Mouse (Mus musculus): ENCODE data around the gene Dnaja4. TPM values are rescaled to one million over a fixed set of nuclear protein-coding genes. Genes with fewer than 3 reads are reported as not detected.

The Dnaja4 gene
- polyA plus RNA-seq, 1 experiment from 2014 or later: 3.7 TPM

DNA sequence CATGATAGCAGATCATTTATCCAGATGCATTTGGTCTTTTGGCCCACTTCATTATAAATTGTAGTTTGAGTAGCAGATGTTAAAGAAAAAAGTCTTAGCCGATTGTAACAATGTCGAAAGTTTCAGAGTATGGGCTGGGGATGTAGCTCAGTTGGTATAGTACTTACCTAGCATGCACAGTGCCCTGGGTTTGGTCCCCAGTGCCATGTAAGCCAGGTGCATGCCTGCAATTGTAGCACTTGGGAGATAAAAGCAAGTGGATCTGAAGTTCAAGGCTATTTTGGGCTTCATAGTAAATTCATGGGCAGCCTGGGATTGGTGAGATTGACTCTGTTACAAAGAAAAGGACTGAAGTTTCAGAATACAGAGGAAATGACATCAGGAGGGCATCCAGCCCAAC is 3.9 kb downstream of the Dnaja4 start:
- 89% methylated on average over 2 of the region's 2 CpGs for WGBS
- Histone ChIP-seq H3K4me2 (replicated peaks) (no peak overlapping the region), H3K27me3 (peaks cover 52% of the 10 kb centered on the region), H3K36me3 (no peaks in the 10 kb centered on the region), H3K27ac (replicated peaks) (no peak overlapping the region), H3K9ac (replicated peaks) (no peak overlapping the region), H3K4me1 (peaks cover 18% of the 10 kb centered on the region; the same call in 1 of the 2 replicates), H3K9me3 (no peaks in the 10 kb centered on the region), H3K4me3 (no peak overlapping the region)
- no peak for ATAC-seq (ENCODE audit: low FRiP score, low read depth)

DNA sequence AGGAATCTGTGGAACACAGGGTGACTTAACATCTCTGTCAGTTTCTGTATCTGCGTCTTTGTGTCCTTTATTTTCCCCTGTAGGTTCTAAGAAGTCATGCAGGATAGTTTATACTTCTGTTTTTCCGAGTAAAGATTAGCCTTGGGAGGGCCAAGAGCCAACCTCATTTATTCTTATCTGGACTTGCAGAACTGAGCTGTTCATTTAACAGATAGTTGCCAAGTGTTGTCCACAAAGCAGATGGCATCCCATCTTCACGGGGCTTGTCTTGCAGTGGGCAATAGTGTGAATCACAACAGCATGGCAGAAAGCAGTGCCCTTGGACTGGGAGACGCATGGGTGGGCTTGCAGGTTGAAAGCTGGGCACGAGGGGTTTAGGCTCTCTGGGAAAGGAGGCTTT is 5.7 kb downstream of the Dnaja4 start:
- H3K4me2 ChIP-seq (replicated peaks): no peak overlapping the region
- peaks cover 14% of the 10 kb centered on the region; the same call in 1 of the 2 replicates for H3K4me1 ChIP-seq
- peaks cover 35% of the 10 kb centered on the region for H3K27me3 ChIP-seq
- H3K4me3 ChIP-seq: no peak overlapping the region
- no peak for ATAC-seq (ENCODE audit: low FRiP score, low read depth)
- H3K9ac ChIP-seq (replicated peaks): no peak overlapping the region
- WGBS: 84% methylated on average over 5 of the region's 5 CpGs
- no peaks in the 10 kb centered on the region for H3K9me3 ChIP-seq
- H3K36me3 ChIP-seq: 0 out of 2 replicates have a peak, but pooled peaks cover 8% of the 10 kb centered on the region
- H3K27ac ChIP-seq (replicated peaks): no peak overlapping the region

DNA sequence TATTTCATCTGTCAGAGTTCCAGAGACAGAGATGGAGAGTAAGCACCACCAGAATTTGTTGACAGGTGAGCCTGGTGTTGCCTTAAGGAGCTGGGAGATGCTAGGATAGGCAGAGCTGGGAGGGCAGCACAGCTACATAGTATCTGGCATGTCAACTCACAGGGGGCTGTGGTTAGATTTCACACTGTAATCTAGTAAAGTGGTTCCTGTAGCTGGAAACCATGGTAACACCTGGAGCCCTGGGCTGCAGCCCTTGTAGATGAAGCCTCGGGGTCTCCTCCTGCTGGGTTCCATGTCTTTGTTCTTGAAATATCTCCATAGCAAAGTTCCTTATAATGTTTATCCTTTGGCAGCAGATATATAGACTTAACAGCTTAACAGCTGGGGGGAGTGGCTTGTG is 6.9 kb downstream of the Dnaja4 start:
- no peak overlapping the region for H3K9ac ChIP-seq (replicated peaks)
- H3K4me3 ChIP-seq: no peak overlapping the region
- no peak overlapping the region for H3K27ac ChIP-seq (replicated peaks)
- 63% methylated on average over 1 of the region's 1 CpGs for WGBS
- 0 out of 2 replicates have a peak, but pooled peaks cover 6% of the 10 kb centered on the region for H3K4me1 ChIP-seq
- no peaks in the 10 kb centered on the region for H3K9me3 ChIP-seq
- H3K27me3 ChIP-seq: peaks cover 24% of the 10 kb centered on the region
- H3K36me3 ChIP-seq: 0 out of 2 replicates have a peak, but pooled peaks cover 11% of the 10 kb centered on the region
- no peak for ATAC-seq (ENCODE audit: low FRiP score, low read depth)
- no peak overlapping the region for H3K4me2 ChIP-seq (replicated peaks)

DNA sequence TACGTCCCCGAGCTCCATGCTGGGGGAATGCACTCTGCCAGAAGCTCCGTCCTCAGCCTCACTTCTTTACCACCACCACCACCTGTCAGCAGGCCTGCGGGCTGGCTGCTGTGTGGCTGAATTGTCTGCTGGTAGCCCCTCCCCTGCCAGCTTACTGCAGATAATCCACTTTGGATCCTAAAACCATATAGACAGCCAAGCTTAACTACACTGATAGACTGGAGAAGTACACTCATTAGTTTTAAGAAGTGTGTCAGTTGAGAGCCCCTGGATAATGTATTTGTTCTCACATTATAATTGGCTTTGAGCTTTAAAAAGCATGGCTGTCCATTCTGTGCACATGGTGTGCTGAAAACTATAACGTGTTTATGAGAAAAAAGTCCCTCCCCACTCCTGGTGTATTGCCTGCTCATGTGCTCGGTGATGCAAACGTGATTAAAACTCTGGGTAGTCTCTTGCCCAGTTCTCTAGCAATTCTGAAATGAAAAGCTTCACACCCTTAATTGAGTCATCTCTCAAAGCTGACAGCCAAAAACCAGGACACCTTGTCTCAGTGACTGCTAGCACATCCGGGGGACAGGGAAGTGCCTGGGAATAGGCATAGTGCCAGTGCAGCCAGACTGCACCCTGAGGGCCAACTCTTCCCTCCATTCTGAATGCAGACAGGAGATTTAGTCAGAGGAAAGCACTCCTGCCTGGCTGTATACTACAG is 8.8 kb downstream of the Dnaja4 start:
- no peak for ATAC-seq (ENCODE audit: low FRiP score, low read depth)
- Histone ChIP-seq H3K4me1 (0 out of 2 replicates have a peak, but pooled peaks cover 6% of the 10 kb centered on the region), H3K36me3 (peaks cover 30% of the 10 kb centered on the region; the same call in 1 of the 2 replicates), H3K27ac (replicated peaks) (no peak overlapping the region), H3K4me2 (replicated peaks) (no peak overlapping the region), H3K9me3 (no peaks in the 10 kb centered on the region), H3K27me3 (peaks cover 9% of the 10 kb centered on the region; the same call in 1 of the 2 replicates), H3K9ac (replicated peaks) (no peak overlapping the region), H3K4me3 (no peak overlapping the region)
- 40% methylated on average over 8 of the region's 8 CpGs for WGBS

DNA sequence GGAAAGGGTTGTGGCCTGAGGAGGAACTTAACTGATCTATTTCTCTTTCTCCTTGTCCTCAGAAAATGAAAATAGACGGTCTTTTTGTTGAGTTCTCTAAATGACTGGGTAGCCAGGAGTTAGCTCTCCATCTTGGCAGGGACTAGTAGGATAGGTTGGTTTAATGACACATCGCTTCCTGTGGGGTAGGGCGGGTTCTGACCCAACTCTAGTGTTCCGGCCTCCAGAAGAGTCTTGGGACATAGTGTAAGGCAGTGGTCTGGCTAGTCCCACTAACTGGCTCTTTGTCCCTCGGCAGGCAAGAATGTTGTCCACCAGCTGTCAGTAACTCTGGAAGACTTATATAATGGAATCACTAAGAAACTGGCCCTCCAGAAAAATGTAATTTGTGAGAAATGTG is 9.4 kb downstream of the Dnaja4 start:
- ATAC-seq (ENCODE audit: low FRiP score, low read depth): no peak
- Histone ChIP-seq H3K27ac (replicated peaks) (no peak overlapping the region), H3K27me3 (peaks cover 2% of the 10 kb centered on the region; the same call in 1 of the 2 replicates), H3K9ac (replicated peaks) (no peak overlapping the region), H3K4me2 (replicated peaks) (no peak overlapping the region), H3K36me3 (peaks cover 31% of the 10 kb centered on the region), H3K9me3 (no peaks in the 10 kb centered on the region), H3K4me3 (no peak overlapping the region), H3K4me1 (0 out of 2 replicates have a peak, but pooled peaks cover 6% of the 10 kb centered on the region)
- 88% methylated on average over 5 of the region's 5 CpGs for WGBS

DNA sequence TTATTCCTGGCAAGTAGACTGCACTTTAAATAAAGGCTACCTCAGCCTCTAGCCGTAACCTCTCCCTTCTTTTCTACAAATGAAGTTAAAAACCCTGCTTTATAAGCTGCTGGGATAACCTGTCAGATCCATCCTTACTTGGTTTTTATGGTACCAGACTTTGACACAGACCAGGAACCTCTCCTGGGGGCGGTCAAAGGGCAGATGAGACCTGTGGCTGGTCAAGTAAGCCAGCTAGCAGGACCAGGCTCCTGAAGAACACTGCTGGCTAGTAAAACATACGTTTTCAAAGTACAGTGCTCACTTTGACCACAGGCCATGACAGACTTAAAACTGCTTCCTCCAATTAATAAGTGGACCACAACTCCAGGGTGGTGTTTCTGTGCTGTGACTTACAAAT is 17.1 kb downstream of the Dnaja4 start:
- 96% methylated on average over 3 of the region's 3 CpGs for WGBS
- Histone ChIP-seq H3K27me3 (no peaks in the 10 kb centered on the region), H3K4me1 (no peaks in the 10 kb centered on the region), H3K4me3 (no peak overlapping the region), H3K9me3 (no peaks in the 10 kb centered on the region), H3K27ac (replicated peaks) (no peak overlapping the region), H3K9ac (replicated peaks) (no peak overlapping the region), H3K36me3 (peaks cover 87% of the 10 kb centered on the region), H3K4me2 (replicated peaks) (no peak overlapping the region)
- no peak for ATAC-seq (ENCODE audit: low FRiP score, low read depth)

DNA sequence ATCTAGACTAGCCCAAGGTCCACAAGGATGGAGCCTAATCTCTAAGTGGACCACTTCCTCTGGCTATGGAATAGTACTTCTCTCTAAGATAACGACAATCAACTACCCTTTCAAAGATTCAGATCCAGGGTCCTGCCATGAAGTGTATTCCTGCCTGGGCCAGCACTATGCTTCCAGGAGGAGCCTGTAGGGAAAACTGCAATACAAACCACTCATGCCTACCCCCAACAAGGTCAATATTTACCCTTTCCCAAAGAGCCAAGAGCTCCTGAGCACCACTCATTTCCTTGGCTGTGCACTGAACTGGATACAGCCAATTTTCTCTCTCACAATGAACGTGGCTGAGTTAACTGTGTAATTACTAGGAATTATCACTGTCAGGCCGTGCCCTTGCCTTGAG is 18.9 kb downstream of the Dnaja4 start:
- Histone ChIP-seq H3K4me2 (replicated peaks) (no peak overlapping the region), H3K4me1 (no peaks in the 10 kb centered on the region), H3K4me3 (no peak overlapping the region), H3K27ac (replicated peaks) (no peak overlapping the region), H3K27me3 (no peaks in the 10 kb centered on the region), H3K36me3 (peaks cover 82% of the 10 kb centered on the region), H3K9ac (replicated peaks) (no peak overlapping the region), H3K9me3 (no peaks in the 10 kb centered on the region)
- no peak for ATAC-seq (ENCODE audit: low FRiP score, low read depth)
- 74% methylated on average over 3 of the region's 3 CpGs for WGBS

DNA sequence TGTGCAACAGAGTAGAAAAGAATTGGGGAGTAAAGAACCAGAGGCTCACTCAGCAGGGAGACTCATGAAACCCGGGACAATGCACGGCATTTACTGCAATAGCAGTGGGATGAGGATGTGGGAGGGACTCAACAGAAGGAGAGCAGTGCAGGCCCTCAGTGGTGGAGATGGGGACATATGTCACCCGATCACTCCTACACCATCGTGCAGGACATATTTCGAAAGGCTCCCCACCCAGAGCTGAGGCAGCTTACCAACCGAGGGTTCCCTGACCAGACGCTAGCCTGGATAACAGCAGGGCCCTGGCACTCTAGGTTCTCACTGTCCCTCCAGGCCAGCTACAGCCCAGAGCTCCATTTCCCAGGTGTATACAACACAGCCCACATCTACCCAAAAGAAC is 23.5 kb downstream of the Dnaja4 start:
- Histone ChIP-seq H3K27ac (replicated peaks) (no peak overlapping the region), H3K36me3 (peaks cover 87% of the 10 kb centered on the region), H3K4me3 (no peak overlapping the region), H3K4me2 (replicated peaks) (no peak overlapping the region), H3K27me3 (no peaks in the 10 kb centered on the region), H3K4me1 (no peaks in the 10 kb centered on the region), H3K9me3 (no peaks in the 10 kb centered on the region), H3K9ac (replicated peaks) (no peak overlapping the region)
- no peak for ATAC-seq (ENCODE audit: low FRiP score, low read depth)
- WGBS: 84% methylated on average over 7 of the region's 7 CpGs

DNA sequence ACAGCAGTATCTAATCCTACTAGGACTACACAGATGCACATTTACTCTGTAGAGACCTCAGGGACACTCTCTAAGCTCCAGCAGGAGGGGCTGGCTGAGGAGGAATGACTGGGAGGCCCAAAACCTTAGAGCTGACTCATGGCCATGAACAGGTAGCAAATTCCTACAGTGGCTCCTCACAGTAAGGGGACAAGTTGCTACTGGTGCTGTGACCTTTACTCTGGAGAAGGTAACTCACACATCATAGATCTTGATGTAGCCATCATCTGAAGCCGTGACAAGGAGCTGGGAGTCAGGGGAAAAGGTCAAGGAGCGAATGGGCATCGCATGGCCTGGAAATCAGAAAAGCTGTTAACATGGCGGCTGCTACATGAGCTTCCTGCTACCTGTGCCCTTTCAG is 23.9 kb downstream of the Dnaja4 start:
- no peak for ATAC-seq (ENCODE audit: low FRiP score, low read depth)
- Histone ChIP-seq H3K4me1 (no peaks in the 10 kb centered on the region), H3K36me3 (peaks cover 87% of the 10 kb centered on the region), H3K4me2 (replicated peaks) (no peak overlapping the region), H3K27ac (replicated peaks) (no peak overlapping the region), H3K9me3 (no peaks in the 10 kb centered on the region), H3K9ac (replicated peaks) (no peak overlapping the region), H3K27me3 (no peaks in the 10 kb centered on the region), H3K4me3 (no peak overlapping the region)
- 97% methylated on average over 4 of the region's 4 CpGs for WGBS

DNA sequence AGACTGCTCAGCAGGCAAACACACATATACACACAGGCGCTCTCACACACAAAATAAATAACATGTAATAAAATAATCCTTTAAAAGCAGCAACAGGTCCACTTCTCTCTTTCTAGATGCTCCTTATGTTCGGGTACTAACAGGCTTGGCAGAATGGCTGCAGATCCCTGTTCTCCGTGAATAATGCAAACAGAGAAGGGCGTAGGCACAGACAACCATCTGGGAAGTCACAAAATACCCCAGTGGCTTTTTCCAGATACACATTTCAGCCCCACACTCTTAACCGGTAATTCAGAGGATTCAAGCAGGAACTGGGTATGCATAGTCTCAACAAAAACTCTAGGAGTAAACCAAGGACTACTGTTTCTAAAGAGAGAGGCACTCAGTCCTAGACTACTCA is 27.6 kb downstream of the Dnaja4 start:
- ATAC-seq (ENCODE audit: low FRiP score, low read depth): no peak
- Histone ChIP-seq H3K27me3 (no peaks in the 10 kb centered on the region), H3K4me3 (no peak overlapping the region), H3K4me2 (replicated peaks) (no peak overlapping the region), H3K9ac (replicated peaks) (no peak overlapping the region), H3K27ac (replicated peaks) (no peak overlapping the region), H3K4me1 (no peaks in the 10 kb centered on the region), H3K9me3 (no peaks in the 10 kb centered on the region), H3K36me3 (peaks cover 80% of the 10 kb centered on the region)
- WGBS: 92% methylated on average over 5 of the region's 5 CpGs

DNA sequence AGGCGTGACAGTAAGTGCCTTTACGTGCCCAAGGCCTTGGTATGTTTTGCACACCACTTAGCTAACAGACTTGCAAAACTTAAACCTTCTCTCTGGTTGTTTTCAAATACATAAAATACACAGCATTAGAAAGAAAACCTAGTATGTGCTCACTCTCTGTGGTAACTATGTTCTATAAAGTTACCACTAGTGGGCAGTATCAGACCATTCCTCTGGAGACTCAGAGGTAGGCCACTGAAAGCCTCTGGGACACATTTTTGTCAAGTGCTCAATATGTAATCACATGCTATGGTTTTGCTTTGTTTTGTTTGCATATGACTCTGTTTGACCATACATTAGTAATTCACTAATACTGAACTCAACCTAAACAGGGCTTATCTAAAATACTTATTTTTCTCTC is 33.4 kb downstream of the Dnaja4 start:
- no peak overlapping the region for H3K9ac ChIP-seq (replicated peaks)
- peaks cover 28% of the 10 kb centered on the region for H3K36me3 ChIP-seq
- 93% methylated on average over 2 of the region's 2 CpGs for WGBS
- H3K9me3 ChIP-seq: no peaks in the 10 kb centered on the region
- no peak overlapping the region for H3K4me2 ChIP-seq (replicated peaks)
- no peaks in the 10 kb centered on the region for H3K27me3 ChIP-seq
- no peak for ATAC-seq (ENCODE audit: low FRiP score, low read depth)
- no peak overlapping the region for H3K27ac ChIP-seq (replicated peaks)
- no peak overlapping the region for H3K4me3 ChIP-seq
- peaks cover 15% of the 10 kb centered on the region for H3K4me1 ChIP-seq

DNA sequence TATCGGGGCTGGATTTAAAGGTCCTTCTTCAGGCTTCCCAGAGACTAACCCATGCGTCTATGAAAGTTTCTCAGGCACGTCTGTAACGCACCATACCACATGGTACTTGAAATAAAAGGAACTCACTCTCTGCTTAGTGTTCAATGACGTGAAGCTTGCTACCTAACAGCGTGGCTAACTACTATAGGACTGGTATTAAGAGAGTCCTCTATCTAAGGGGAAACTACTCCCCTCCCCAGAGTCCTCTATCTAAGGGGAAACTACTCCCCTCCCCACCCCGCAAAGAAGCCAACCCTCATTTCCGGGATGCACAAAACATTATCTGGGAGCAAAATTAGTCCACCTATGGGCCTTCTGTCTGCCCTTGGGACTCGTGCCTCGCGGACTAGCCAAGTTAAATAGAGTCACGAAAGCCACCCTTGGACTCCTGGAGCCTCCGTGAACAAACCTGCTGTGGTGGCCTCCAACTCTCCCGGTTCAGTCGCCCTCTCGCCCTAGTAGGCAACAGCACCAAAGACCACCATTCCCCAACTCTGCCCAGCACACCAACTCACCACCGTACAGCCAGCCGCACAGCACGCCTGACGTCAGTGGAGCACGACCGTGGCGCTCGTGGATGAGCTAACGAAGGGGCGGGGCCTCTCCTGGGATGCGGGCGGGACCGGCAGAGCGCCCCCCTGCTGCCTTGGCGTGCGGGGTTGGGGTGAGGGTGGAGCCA is 35.4 kb downstream of the Dnaja4 start, which contains the start of gene Wdr61:
Gene Wdr61, minus strand, starts transcription at position 599 of the 718 bp plus-strand sequence.
- 2% methylated on average over 32 of the region's 32 CpGs for WGBS
- no peaks in the 10 kb centered on the region for H3K9me3 ChIP-seq
- peaks cover 15% of the 10 kb centered on the region for H3K4me1 ChIP-seq
- H3K9ac ChIP-seq (replicated peaks): peak within 1 kb of the TSS; percentile 78
- peak within 1 kb of the TSS; percentile 22; the same call in 1 of the 2 replicates for H3K27ac ChIP-seq (replicated peaks)
- peak; percentile 94 for ATAC-seq (ENCODE audit: low FRiP score, low read depth)
- H3K4me2 ChIP-seq (replicated peaks): peak within 1 kb of the TSS; percentile 81
- H3K27me3 ChIP-seq: no peaks in the 10 kb centered on the region
- peaks cover 9% of the 10 kb centered on the region for H3K36me3 ChIP-seq
- H3K4me3 ChIP-seq: peak within 1 kb of the TSS; percentile 72

All from midbrain, embryonic 12.5 days (tissue).